Mouse (Mus musculus) NIH3T3 (cell line): ENCODE measurements at regions not wholly inside any gene's neighbourhood (a gene's known extent, or its start where the extent isn't known, plus 50 kb on each side); places are given as distances from the start of the nearest gene placed in this dataset.

Experiments
- DNase-seq: peaks from one replicate; pipeline ENCODE4 v3.0.0-alpha.2; 2012; ENCODE audit warnings: low read depth

- no peak for DNase-seq
These were observed 164.6 kb downstream of the Ptn start for GRCm38 (mm10) chr6:36645415-36645814.

GRCm38 (mm10) chr6:36644880-36645279 lies 165.1 kb downstream of the Ptn start:
- DNase-seq, result no peak

- no peak for DNase-seq
These were observed 173.0 kb downstream of the Ptn start for GRCm38 (mm10) chr6:36637031-36637430.

- DNase-seq, result no peak
These were observed 182.4 kb downstream of the Ptn start for GRCm38 (mm10) chr6:36627648-36628047.

GRCm38 (mm10) chr6:36608281-36608970 lies 201.6 kb downstream of the Ptn start:
- DNase-seq, result no peak

- peak; percentile 11 for DNase-seq
These were observed 204.3 kb downstream of the Ptn start for GRCm38 (mm10) chr6:36605578-36606205.

- DNase-seq, result no peak
These were observed 205.2 kb downstream of the Ptn start for GRCm38 (mm10) chr6:36604802-36605201.

- no peak for DNase-seq
These were observed 208.7 kb downstream of the Chrm2 start for GRCm38 (mm10) chr6:36596574-36596973.

- DNase-seq, result no peak
These were observed 203.2 kb downstream of the Chrm2 start for GRCm38 (mm10) chr6:36590881-36591630.

- no peak for DNase-seq
These were observed 193.2 kb downstream of the Chrm2 start for GRCm38 (mm10) chr6:36581043-36581442.
